Mouse (Mus musculus): Measurements from ENCODE around the gene G3bp1. TPM values are rescaled to one million over a fixed set of nuclear protein-coding genes. Genes with fewer than 3 reads are reported as not detected.

The G3bp1 gene
- polyA plus RNA-seq, 1 experiment from 2014 or later: 104 TPM

DNA sequence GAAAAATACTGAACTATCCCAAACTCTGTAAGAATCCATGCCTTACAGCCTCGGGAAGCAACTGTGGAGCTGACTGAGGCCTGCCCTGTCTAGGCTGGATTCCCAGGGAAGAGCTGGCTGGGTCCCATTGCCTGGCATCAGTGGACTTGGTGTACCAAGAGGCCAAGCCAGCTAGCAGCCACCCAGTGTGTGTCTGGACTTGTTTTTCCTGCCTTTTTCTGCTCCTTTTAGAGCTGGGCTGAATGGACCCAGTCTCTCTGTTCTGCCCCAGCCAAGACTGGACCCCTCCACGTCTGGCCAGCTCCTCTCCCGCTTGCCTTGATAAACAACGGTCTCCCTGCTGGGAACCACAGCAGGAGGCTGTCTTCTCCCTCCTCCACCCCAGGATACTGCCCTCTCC, 31.5 kb upstream of the G3bp1 start:
- Histone ChIP-seq H3K27me3 (ENCODE audit: control insufficient read depth, insufficient read depth, low read length) (no peaks in the 10 kb centered on the region), H3K9ac (ENCODE audit: low read length) (no peak overlapping the region), H3K4me1 (ENCODE audit: control insufficient read depth, insufficient read depth, low read length) (peaks cover 3% of the 10 kb centered on the region; the same call in 1 of the 2 replicates), H3K4me2 (ENCODE audit: low read depth, low read length) (no peak overlapping the region), H3K36me3 (ENCODE audit: control insufficient read depth, insufficient read depth) (no peaks in the 10 kb centered on the region), H3K9me3 (replicated peaks; ENCODE audit: control insufficient read depth, low read length) (no peaks in the 10 kb centered on the region), H3K27ac (ENCODE audit: low read length) (no peak overlapping the region), H3K4me3 (ENCODE audit: low read length) (no peak overlapping the region)
- WGBS: 41% methylated on average over 4 of the region's 4 CpGs
- no peak for ATAC-seq (replicated peaks; ENCODE audit: extremely low read depth, insufficient read depth, low FRiP score)

DNA sequence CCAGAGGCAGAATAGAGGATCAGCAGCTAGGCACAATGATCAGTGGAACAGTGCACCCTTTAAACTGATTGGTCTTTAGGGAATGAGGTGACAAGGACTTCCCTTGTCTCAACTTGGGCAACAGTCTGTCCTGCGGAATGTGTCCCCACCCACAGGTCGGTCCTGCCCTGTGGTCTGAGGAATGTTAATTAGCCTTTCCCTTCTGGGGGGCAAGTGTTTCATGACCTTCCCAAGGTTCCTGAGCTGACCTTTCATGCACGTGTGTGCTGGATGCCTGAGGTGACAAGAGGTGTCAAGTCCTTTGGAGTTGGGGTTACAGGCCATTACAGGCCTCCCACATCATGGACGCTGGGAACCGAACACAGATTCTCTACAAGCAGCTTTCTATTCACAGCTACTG, 29.8 kb upstream of the G3bp1 start:
- 57% methylated on average over 5 of the region's 5 CpGs for WGBS
- Histone ChIP-seq H3K36me3 (ENCODE audit: control insufficient read depth, insufficient read depth) (no peaks in the 10 kb centered on the region), H3K4me2 (ENCODE audit: low read depth, low read length) (no peak overlapping the region), H3K27ac (ENCODE audit: low read length) (no peak overlapping the region), H3K9ac (ENCODE audit: low read length) (no peak overlapping the region), H3K9me3 (replicated peaks; ENCODE audit: control insufficient read depth, low read length) (no peaks in the 10 kb centered on the region), H3K27me3 (ENCODE audit: control insufficient read depth, insufficient read depth, low read length) (no peaks in the 10 kb centered on the region), H3K4me1 (ENCODE audit: control insufficient read depth, insufficient read depth, low read length) (peaks cover 3% of the 10 kb centered on the region), H3K4me3 (ENCODE audit: low read length) (no peak overlapping the region)
- ATAC-seq (replicated peaks; ENCODE audit: extremely low read depth, insufficient read depth, low FRiP score): no peak

DNA sequence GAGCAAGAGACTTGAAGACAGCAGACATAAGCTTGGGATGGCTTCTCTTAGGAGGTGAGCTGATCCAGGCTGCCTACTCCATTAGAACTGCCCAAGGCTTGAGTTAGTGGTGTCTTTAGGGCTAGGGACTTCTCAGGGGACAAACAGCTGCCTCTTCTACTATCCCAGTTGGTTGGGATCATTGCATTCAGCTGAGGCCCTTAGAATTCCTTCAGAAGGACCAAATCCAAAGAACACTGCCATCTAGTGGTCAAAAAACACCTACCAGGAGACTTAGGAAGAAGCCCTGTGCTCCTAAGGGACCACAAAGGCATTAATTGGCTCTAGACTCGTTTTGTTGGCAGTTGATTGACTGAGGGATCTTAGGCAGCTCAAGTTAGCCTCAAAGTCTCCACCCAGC, 24.7 kb upstream of the G3bp1 start:
- no peak for ATAC-seq (replicated peaks; ENCODE audit: extremely low read depth, insufficient read depth, low FRiP score)
- Histone ChIP-seq H3K4me3 (ENCODE audit: low read length) (no peak overlapping the region), H3K9ac (ENCODE audit: low read length) (no peak overlapping the region), H3K4me2 (ENCODE audit: low read depth, low read length) (no peak overlapping the region), H3K9me3 (replicated peaks; ENCODE audit: control insufficient read depth, low read length) (no peaks in the 10 kb centered on the region), H3K27me3 (ENCODE audit: control insufficient read depth, insufficient read depth, low read length) (no peaks in the 10 kb centered on the region), H3K27ac (ENCODE audit: low read length) (peak overlapping the region; percentile 23; the same call in 1 of the 2 replicates), H3K36me3 (ENCODE audit: control insufficient read depth, insufficient read depth) (peaks cover 2% of the 10 kb centered on the region; the same call in 1 of the 2 replicates), H3K4me1 (ENCODE audit: control insufficient read depth, insufficient read depth, low read length) (peaks cover 6% of the 10 kb centered on the region)
- WGBS: 6% methylated on average over 1 of the region's 1 CpGs

DNA sequence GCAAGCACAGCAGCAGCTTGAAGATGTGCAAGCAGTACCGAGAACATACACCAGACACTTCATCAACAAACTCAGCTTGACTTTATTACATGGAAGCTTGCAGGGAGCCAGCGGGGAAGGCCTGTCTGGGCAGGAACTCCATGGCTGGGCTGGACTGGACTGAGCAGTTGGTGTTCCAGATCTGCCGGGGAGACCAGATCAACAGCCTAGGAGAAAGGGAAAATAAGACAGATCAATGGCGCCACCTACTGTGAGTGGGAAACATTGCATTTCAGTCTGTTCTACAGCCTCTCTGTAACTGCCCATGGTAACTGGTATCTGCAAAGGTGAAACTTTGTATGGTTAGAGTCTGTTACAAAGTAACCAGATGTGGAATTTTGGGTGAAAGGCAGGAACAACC, 22.9 kb upstream of the G3bp1 start:
- H3K4me1 ChIP-seq (ENCODE audit: control insufficient read depth, insufficient read depth, low read length): peaks cover 6% of the 10 kb centered on the region
- no peaks in the 10 kb centered on the region for H3K27me3 ChIP-seq (ENCODE audit: control insufficient read depth, insufficient read depth, low read length)
- H3K4me3 ChIP-seq (ENCODE audit: low read length): no peak overlapping the region
- H3K27ac ChIP-seq (ENCODE audit: low read length): peak overlapping the region; percentile 30; the same call in 1 of the 2 replicates
- H3K36me3 ChIP-seq (ENCODE audit: control insufficient read depth, insufficient read depth): peaks cover 4% of the 10 kb centered on the region; the same call in 1 of the 2 replicates
- H3K9me3 ChIP-seq (replicated peaks; ENCODE audit: control insufficient read depth, low read length): no peaks in the 10 kb centered on the region
- H3K9ac ChIP-seq (ENCODE audit: low read length): no peak overlapping the region
- 13% methylated on average over 4 of the region's 4 CpGs for WGBS
- peak; percentile 78 for ATAC-seq (replicated peaks; ENCODE audit: extremely low read depth, insufficient read depth, low FRiP score)
- H3K4me2 ChIP-seq (ENCODE audit: low read depth, low read length): no peak overlapping the region

DNA sequence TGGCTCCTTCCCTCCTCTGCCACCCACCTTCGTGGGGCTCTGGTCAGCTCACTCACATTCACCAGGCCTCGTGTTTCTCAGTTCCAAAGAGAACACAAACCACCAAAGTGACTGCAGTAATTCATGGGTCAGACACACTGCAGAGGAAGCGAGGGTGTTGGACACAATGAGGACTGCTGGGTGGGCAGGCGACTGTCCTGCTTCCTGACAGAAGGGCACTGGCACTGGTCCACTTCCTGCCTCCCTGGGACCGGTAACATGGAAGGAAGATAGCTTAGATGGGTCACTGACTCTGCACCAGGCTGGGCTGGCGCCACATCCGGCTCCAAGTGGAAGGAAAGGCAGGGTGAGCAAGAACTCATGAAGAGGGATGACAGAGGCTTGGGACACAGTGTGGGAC, 20.0 kb upstream of the G3bp1 start:
- H3K27me3 ChIP-seq (ENCODE audit: control insufficient read depth, insufficient read depth, low read length): no peaks in the 10 kb centered on the region
- H3K9ac ChIP-seq (ENCODE audit: low read length): no peak overlapping the region
- H3K4me2 ChIP-seq (ENCODE audit: low read depth, low read length): no peak overlapping the region
- WGBS: 56% methylated on average over 7 of the region's 7 CpGs
- peak overlapping the region; percentile 28; the same call in 1 of the 2 replicates for H3K27ac ChIP-seq (ENCODE audit: low read length)
- H3K36me3 ChIP-seq (ENCODE audit: control insufficient read depth, insufficient read depth): peaks cover 7% of the 10 kb centered on the region; the same call in 1 of the 2 replicates
- H3K4me3 ChIP-seq (ENCODE audit: low read length): no peak overlapping the region
- H3K4me1 ChIP-seq (ENCODE audit: control insufficient read depth, insufficient read depth, low read length): peaks cover 5% of the 10 kb centered on the region
- no peak for ATAC-seq (replicated peaks; ENCODE audit: extremely low read depth, insufficient read depth, low FRiP score)
- no peaks in the 10 kb centered on the region for H3K9me3 ChIP-seq (replicated peaks; ENCODE audit: control insufficient read depth, low read length)

DNA sequence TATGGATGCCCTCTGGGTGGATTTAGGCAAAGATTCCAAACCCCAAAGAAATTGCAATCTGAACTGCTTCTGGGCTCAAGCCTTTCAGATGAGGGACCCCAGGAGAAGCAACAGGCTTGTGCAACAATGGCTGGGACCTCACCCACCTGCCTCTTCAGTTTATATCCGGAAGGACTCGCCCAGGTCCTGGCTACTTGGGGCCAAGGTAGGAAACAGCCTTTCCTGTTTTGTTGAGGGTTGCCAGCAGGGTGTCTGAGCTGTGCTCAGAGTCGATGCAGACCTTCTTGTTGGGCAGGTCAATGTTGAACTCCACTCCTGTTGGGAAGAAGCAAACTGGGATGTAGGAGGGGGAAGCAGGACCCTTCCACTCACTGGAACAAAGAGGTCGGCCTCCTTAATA, 19.2 kb upstream of the G3bp1 start:
- Histone ChIP-seq H3K4me2 (ENCODE audit: low read depth, low read length) (no peak overlapping the region), H3K27me3 (ENCODE audit: control insufficient read depth, insufficient read depth, low read length) (no peaks in the 10 kb centered on the region), H3K9ac (ENCODE audit: low read length) (no peak overlapping the region), H3K4me3 (ENCODE audit: low read length) (no peak overlapping the region), H3K36me3 (ENCODE audit: control insufficient read depth, insufficient read depth) (peaks cover 7% of the 10 kb centered on the region; the same call in 1 of the 2 replicates), H3K27ac (ENCODE audit: low read length) (no peak overlapping the region), H3K4me1 (ENCODE audit: control insufficient read depth, insufficient read depth, low read length) (peaks cover 3% of the 10 kb centered on the region), H3K9me3 (replicated peaks; ENCODE audit: control insufficient read depth, low read length) (no peaks in the 10 kb centered on the region)
- ATAC-seq (replicated peaks; ENCODE audit: extremely low read depth, insufficient read depth, low FRiP score): no peak
- WGBS: 63% methylated on average over 4 of the region's 4 CpGs

DNA sequence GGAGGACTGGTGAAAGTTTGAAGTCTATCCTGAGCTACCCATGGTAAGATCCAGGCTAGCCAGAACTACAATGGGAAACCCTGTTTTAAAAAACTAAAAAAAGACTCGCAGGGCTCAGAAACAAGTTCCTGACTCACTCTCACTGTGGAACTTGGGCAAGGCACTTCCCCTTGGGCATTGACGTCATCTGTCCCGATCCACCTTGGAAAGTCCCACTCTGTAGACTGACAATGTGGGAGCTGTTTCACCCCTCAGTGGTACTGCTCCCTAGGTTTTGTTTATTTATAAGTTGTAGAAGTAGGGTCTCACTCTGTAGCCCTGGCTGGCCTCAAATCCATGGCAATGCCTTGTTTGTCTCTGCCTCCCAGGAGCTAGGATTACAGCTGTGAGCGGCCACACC, 15.8 kb upstream of the G3bp1 start:
- Histone ChIP-seq H3K27me3 (ENCODE audit: control insufficient read depth, insufficient read depth, low read length) (no peaks in the 10 kb centered on the region), H3K36me3 (ENCODE audit: control insufficient read depth, insufficient read depth) (peaks cover 7% of the 10 kb centered on the region; the same call in 1 of the 2 replicates), H3K4me2 (ENCODE audit: low read depth, low read length) (no peak overlapping the region), H3K9me3 (replicated peaks; ENCODE audit: control insufficient read depth, low read length) (no peaks in the 10 kb centered on the region), H3K4me1 (ENCODE audit: control insufficient read depth, insufficient read depth, low read length) (no peaks in the 10 kb centered on the region), H3K9ac (ENCODE audit: low read length) (no peak overlapping the region), H3K4me3 (ENCODE audit: low read length) (no peak overlapping the region), H3K27ac (ENCODE audit: low read length) (no peak overlapping the region)
- ATAC-seq (replicated peaks; ENCODE audit: extremely low read depth, insufficient read depth, low FRiP score): no peak
- 77% methylated on average over 4 of the region's 4 CpGs for WGBS

DNA sequence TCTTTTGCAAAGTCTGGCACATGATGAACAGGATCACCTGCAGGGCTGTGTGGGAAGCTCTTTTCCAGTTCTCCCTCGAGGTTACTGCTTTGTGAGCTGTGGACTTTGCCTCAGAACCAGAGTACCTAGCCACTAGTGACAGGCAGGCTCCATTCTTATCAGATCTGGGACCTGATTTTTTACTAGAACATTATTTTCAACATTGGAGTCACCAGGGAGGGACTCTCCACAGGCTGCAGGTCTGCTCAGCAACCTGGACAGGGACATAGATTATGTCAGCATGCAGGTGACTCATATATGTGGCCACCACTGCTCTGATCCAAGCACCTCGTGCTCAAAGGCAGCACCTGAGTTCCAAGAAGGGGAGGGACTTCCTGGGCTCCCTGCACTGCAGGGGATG, 14.3 kb upstream of the G3bp1 start:
- no peaks in the 10 kb centered on the region for H3K27me3 ChIP-seq (ENCODE audit: control insufficient read depth, insufficient read depth, low read length)
- H3K4me3 ChIP-seq (ENCODE audit: low read length): no peak overlapping the region
- no peak overlapping the region for H3K4me2 ChIP-seq (ENCODE audit: low read depth, low read length)
- peaks cover 10% of the 10 kb centered on the region for H3K4me1 ChIP-seq (ENCODE audit: control insufficient read depth, insufficient read depth, low read length)
- H3K36me3 ChIP-seq (ENCODE audit: control insufficient read depth, insufficient read depth): 0 out of 2 replicates have a peak, but pooled peaks cover 2% of the 10 kb centered on the region
- no peak overlapping the region for H3K9ac ChIP-seq (ENCODE audit: low read length)
- no peak overlapping the region for H3K27ac ChIP-seq (ENCODE audit: low read length)
- ATAC-seq (replicated peaks; ENCODE audit: extremely low read depth, insufficient read depth, low FRiP score): no peak
- WGBS: 69% methylated on average over 2 of the region's 2 CpGs
- H3K9me3 ChIP-seq (replicated peaks; ENCODE audit: control insufficient read depth, low read length): no peaks in the 10 kb centered on the region

DNA sequence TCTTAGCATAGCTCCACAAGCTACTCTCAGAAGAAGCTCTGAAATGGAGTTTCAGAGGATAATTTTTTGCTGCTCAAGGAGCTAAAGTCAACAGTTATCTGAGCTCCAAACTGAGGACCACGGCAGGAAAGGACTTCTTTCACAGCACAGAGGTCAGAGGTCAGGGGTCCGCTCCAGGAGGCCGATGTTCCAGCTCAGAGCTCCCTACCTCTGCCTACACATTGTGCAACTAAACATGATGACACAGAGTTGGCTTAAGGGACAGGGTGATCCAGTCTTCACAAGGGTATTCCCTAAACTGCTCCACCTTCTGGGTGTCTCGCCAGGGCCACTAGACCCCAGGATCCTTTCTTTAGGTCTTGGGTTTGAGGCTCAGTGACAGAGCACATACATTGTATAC, 11.0 kb upstream of the G3bp1 start:
- H3K9me3 ChIP-seq (replicated peaks; ENCODE audit: control insufficient read depth, low read length): no peaks in the 10 kb centered on the region
- WGBS: 63% methylated on average over 4 of the region's 4 CpGs
- H3K4me1 ChIP-seq (ENCODE audit: control insufficient read depth, insufficient read depth, low read length): peaks cover 14% of the 10 kb centered on the region
- H3K9ac ChIP-seq (ENCODE audit: low read length): no peak overlapping the region
- no peak for ATAC-seq (replicated peaks; ENCODE audit: extremely low read depth, insufficient read depth, low FRiP score)
- H3K27me3 ChIP-seq (ENCODE audit: control insufficient read depth, insufficient read depth, low read length): no peaks in the 10 kb centered on the region
- no peak overlapping the region for H3K4me2 ChIP-seq (ENCODE audit: low read depth, low read length)
- H3K36me3 ChIP-seq (ENCODE audit: control insufficient read depth, insufficient read depth): no peaks in the 10 kb centered on the region
- H3K27ac ChIP-seq (ENCODE audit: low read length): no peak overlapping the region
- no peak overlapping the region for H3K4me3 ChIP-seq (ENCODE audit: low read length)

Data from heart, embryonic 16.5 days (tissue).